In the genomic region with DNA sequence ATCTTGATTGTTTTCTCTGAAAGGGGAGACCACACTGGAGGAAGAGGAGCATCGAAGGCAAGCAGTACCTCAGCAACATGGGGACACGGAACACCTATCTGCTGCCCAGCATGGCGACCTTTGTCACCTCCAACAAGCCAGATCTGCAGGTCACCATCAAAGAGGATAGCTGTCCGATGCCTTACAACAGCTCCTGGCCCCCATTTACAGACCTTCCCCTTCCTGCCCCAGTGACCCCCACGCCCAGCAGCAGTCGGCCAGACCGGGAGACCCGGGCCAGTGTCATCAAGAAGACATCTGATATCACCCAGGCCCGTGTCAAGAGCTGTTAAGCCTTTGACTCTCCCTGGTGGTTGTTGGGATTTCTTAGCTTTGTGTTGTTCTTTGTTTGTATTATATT, we compare ENCODE assay signal across 7 mouse cellular contexts.
DNase-seq lines count a peak whose midpoint lies in the region; ATAC-seq and TF ChIP-seq lines count a peak whose summit lies in the region.

No protein-coding gene starts in this region.

- WGBS in kidney, adult 2 months, result 57% methylated on average over 9 of the region's 9 CpGs
- WGBS in spleen, adult 2 months, result 89% methylated on average over 9 of the region's 9 CpGs
- WGBS in liver, embryonic 11.5 days, result 82% methylated on average over 9 of the region's 9 CpGs
- 95% methylated on average over 9 of the region's 9 CpGs for WGBS in midbrain, embryonic 14.5 days

- TF ChIP-seq CTCF in kidney, adult 2 months (conservative IDR thresholded peaks at IDR 0.05; ENCODE audit: insufficient read depth, insufficient read length, low read depth, low read length), result no peak
- TF ChIP-seq CTCF in spleen, adult 2 months (IDR thresholded peaks at IDR 0.05; ENCODE audit: extremely low read depth, insufficient read depth, insufficient read length, insufficient replicate concordance), result no peak

- H3K27ac ChIP-seq in kidney, adult 2 months (ENCODE audit: insufficient read depth, low read depth, low read length), result peak overlapping the region; percentile 96
- peak overlapping the region; percentile 97 for H3K27ac ChIP-seq in spleen, adult 2 months (ENCODE audit: insufficient read depth, low read length)
- H3K27ac ChIP-seq in liver, embryonic 11.5 days (ENCODE audit: low read depth, low read length), result peak overlapping the region; percentile 47; the same call in 1 of the 2 replicates
- no peak overlapping the region for H3K27ac ChIP-seq in midbrain, embryonic 14.5 days (replicated peaks; ENCODE audit: low read depth, low read length)

- H3K9me3 ChIP-seq in liver, embryonic 11.5 days (ENCODE audit: control insufficient read depth, low read length), result no peaks in the 10 kb centered on the region
- H3K9me3 ChIP-seq in midbrain, embryonic 14.5 days (ENCODE audit: control insufficient read depth, low read length), result no peaks in the 10 kb centered on the region

- DNase-seq in kidney, adult 2 months, result no peak
- no peak for DNase-seq in kidney, adult 9 months
- no peak for DNase-seq in spleen, adult 2 months (ENCODE audit: low read depth in 1 of 2, low spot score in 2 of 2)
- DNase-seq in spleen, postnatal 4 days (ENCODE audit: low spot score in 2 of 2), result no peak
- no peak for DNase-seq in liver, embryonic 11.5 days (ENCODE audit: low spot score)
- DNase-seq in midbrain, embryonic 14.5 days, result no peak

- no peaks in the 10 kb centered on the region for H3K27me3 ChIP-seq in kidney, adult 2 months (replicated peaks; ENCODE audit: control insufficient read depth, insufficient read depth, low read length)
- no peaks in the 10 kb centered on the region for H3K27me3 ChIP-seq in spleen, adult 2 months (ENCODE audit: control insufficient read depth, insufficient read depth, low read length)
- no peaks in the 10 kb centered on the region for H3K27me3 ChIP-seq in liver, embryonic 11.5 days (replicated peaks; ENCODE audit: control insufficient read depth, insufficient read depth, low read length)
- no peaks in the 10 kb centered on the region for H3K27me3 ChIP-seq in midbrain, embryonic 14.5 days (ENCODE audit: control insufficient read depth, insufficient read depth, low read length)

- no peak overlapping the region for H3K4me3 ChIP-seq in kidney, adult 2 months (ENCODE audit: insufficient read depth, low read depth, low read length)
- H3K4me3 ChIP-seq in spleen, adult 2 months (ENCODE audit: extremely low read depth, insufficient read depth, insufficient read length), result no peak overlapping the region
- H3K4me3 ChIP-seq in liver, embryonic 11.5 days (ENCODE audit: low read depth, low read length), result no peak overlapping the region
- no peak overlapping the region for H3K4me3 ChIP-seq in midbrain, embryonic 14.5 days (replicated peaks; ENCODE audit: low read depth, low read length)

- no peak overlapping the region for H3K4me2 ChIP-seq in liver, embryonic 11.5 days
- no peak overlapping the region for H3K4me2 ChIP-seq in midbrain, embryonic 14.5 days (ENCODE audit: low read length)

- ATAC-seq in liver, embryonic 11.5 days (replicated peaks; ENCODE audit: low FRiP score), result no peak
- no peak for ATAC-seq in granulocyte monocyte progenitor cell, adult 5-6 weeks (replicated peaks; ENCODE audit: poor library complexity, severe bottlenecking)
- no peak for ATAC-seq in midbrain, embryonic 14.5 days (ENCODE audit: low FRiP score, low TSS enrichment)

- peaks cover 47% of the 10 kb centered on the region for H3K4me1 ChIP-seq in kidney, adult 2 months (ENCODE audit: control insufficient read depth, insufficient read depth, low read length)
- H3K4me1 ChIP-seq in spleen, adult 2 months (ENCODE audit: control insufficient read depth, insufficient read depth, insufficient read length), result peaks cover 68% of the 10 kb centered on the region
- peaks cover 12% of the 10 kb centered on the region for H3K4me1 ChIP-seq in liver, embryonic 11.5 days (replicated peaks; ENCODE audit: control insufficient read depth, insufficient read depth, low read length)
- H3K4me1 ChIP-seq in midbrain, embryonic 14.5 days (ENCODE audit: control insufficient read depth, insufficient read depth, low read length), result no peaks in the 10 kb centered on the region

- no peak overlapping the region for H3K9ac ChIP-seq in liver, embryonic 11.5 days (ENCODE audit: low read depth, low read length)
- no peak overlapping the region for H3K9ac ChIP-seq in midbrain, embryonic 14.5 days (replicated peaks; ENCODE audit: low read length)

- peaks cover 4% of the 10 kb centered on the region; the same call in 1 of the 2 replicates for H3K36me3 ChIP-seq in kidney, adult 2 months (ENCODE audit: control insufficient read depth, insufficient read depth, low read length)
- peaks cover 13% of the 10 kb centered on the region for H3K36me3 ChIP-seq in spleen, adult 2 months (ENCODE audit: control insufficient read depth, insufficient read depth, low read length)
- H3K36me3 ChIP-seq in liver, embryonic 11.5 days (ENCODE audit: control insufficient read depth, insufficient read depth, low read length), result 0 out of 2 replicates have a peak, but pooled peaks cover 6% of the 10 kb centered on the region
- no peaks in the 10 kb centered on the region for H3K36me3 ChIP-seq in midbrain, embryonic 14.5 days (ENCODE audit: control insufficient read depth, insufficient read depth, low read length)

- TF ChIP-seq POLR2A in kidney, adult 2 months (IDR thresholded peaks at IDR 0.05; ENCODE audit: low read depth, low read length), result no peak
- no peak for TF ChIP-seq POLR2A in spleen, adult 2 months (IDR thresholded peaks at IDR 0.05; ENCODE audit: low read depth, low read length)
